Mouse (Mus musculus): Measurements from ENCODE around the gene 4930502E18Rik. TPM values are rescaled to one million over a fixed set of nuclear protein-coding genes. Genes with fewer than 3 reads are reported as not detected.

4930502E18Rik gene
- 0.09 and 0.13 TPM in 2 replicates for polyA plus RNA-seq (2015; fragmentation: Nextera tagmentation; extraction: Ambion mirVana)

DNA sequence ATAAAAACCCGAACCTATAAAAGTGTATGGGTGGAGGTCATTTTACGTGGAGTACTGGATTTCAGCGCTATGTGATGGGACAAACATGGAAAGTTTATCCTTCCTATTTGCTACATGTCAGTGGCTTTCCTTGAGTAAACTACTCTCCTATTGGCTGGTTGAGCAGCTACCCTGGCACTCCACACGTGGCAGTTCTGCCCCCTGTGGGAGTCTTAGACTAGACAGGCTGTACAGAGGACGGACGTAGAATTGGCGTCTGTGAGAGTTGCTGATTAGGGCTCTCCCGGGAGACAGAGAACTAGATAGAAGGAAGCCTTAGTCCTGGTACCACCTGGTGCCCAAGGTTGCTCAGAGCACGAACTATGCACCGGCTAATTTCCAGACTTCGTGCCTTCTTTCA lies at the start of gene 4930502E18Rik:
Gene 4930502E18Rik, plus strand, starts transcription at position 231 of the 400 bp plus-strand sequence.

DNA sequence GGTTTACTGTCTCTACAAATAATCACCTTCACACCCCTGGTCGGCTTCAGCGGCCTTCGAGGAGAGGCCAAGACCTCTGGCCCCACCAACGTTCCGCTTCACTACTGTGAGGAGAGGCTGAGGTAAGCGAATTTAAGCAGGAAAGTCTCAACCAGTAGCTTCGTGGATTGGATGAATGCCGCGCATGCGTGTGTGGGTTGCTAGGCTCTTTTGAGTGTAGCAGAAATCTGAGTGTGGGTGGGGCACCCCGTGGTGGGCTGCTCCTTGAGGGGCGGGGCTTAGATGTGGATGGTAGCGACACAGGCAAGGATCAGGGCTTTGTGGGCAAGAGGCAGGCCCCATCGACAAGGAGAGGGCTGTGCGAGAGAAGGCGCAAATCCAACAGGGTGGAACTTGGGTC lies 33.1 kb downstream of the 4930502E18Rik start, which contains the start of gene 1700013H16Rik:
Gene 1700013H16Rik, minus strand, starts transcription at position 96 of the 400 bp plus-strand sequence.

DNA sequence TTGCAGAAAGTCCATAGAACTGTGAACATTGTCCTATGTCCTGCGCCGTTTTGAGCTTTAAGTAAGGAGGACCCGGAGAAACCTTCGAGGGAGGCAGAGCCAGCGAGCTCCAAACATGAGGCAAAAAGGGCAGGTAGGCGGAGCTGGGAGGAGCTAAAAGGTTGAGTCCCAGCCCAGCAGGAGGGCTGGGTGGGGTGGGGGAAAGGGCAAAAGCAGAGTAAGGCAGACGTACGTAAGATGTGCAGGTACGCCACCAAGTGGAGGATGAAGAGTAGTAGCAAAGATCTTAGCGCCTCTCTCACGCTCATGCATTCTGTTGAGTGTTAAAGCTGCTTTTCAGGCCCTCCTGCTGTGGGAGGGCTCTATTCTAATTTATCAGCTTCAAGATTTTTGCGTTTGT lies 51.6 kb downstream of the 4930502E18Rik start, which contains the start of gene Zfp36l3:
Gene Zfp36l3, minus strand, starts transcription at position 119 of the 400 bp plus-strand sequence.

Other genes with a start within 250 kb of the 4930502E18Rik start
- 18.7 and 19.4 TPM in 2 replicates for gene Rtl8c, start 116.8 kb upstream of the 4930502E18Rik start, polyA plus RNA-seq (2015; fragmentation: Nextera tagmentation; extraction: Ambion mirVana)
- gene Gm14597, start 115.8 kb upstream of the 4930502E18Rik start, polyA plus RNA-seq (2015; fragmentation: Nextera tagmentation; extraction: Ambion mirVana) = not detected in 2 replicates
- 98.5 and 109 TPM in 2 replicates for gene Rtl8a, start 81.1 kb upstream of the 4930502E18Rik start, polyA plus RNA-seq (2015; fragmentation: Nextera tagmentation; extraction: Ambion mirVana)
- gene Rtl8b, start 54.4 kb upstream of the 4930502E18Rik start, polyA plus RNA-seq (2015; fragmentation: Nextera tagmentation; extraction: Ambion mirVana) = 91.4 and 105 TPM in 2 replicates
- gene 1700013H16Rik, start 33.0 kb downstream of the 4930502E18Rik start, polyA plus RNA-seq (2015; fragmentation: Nextera tagmentation; extraction: Ambion mirVana) = not detected in 2 replicates
- gene Zfp36l3, start 51.6 kb downstream of the 4930502E18Rik start, polyA plus RNA-seq (2015; fragmentation: Nextera tagmentation; extraction: Ambion mirVana) = not detected in 2 replicates
- 2.2 and 2.8 TPM in 2 replicates for gene Xlr, start 72.9 kb downstream of the 4930502E18Rik start, polyA plus RNA-seq (2015; fragmentation: Nextera tagmentation; extraction: Ambion mirVana)